Mouse (Mus musculus): ENCODE results near the gene Gm16181.

GRCm38 (mm10) chr17:35233114-35233980 is 12.7 kb downstream of the Gm16181 start, which contains the start of gene Atp6v1g2:
- TF ChIP-seq CTCF (IDR thresholded peaks at IDR 0.05; ENCODE audit: borderline replicate concordance, extremely low read depth, insufficient read depth, insufficient read length) (no peak), POLR2A (IDR thresholded peaks at IDR 0.05; ENCODE audit: borderline replicate concordance, extremely low read depth, insufficient read depth, insufficient read length, poor library complexity, severe bottlenecking) (no peak)

Measured in brain, embryonic 14.5 days (tissue).